Mouse (Mus musculus): ENCODE measurements at regions not wholly inside any gene's neighbourhood (a gene's known extent, or its start where the extent isn't known, plus 50 kb on each side); places are given as distances from the start of the nearest gene placed in this dataset.

DNA sequence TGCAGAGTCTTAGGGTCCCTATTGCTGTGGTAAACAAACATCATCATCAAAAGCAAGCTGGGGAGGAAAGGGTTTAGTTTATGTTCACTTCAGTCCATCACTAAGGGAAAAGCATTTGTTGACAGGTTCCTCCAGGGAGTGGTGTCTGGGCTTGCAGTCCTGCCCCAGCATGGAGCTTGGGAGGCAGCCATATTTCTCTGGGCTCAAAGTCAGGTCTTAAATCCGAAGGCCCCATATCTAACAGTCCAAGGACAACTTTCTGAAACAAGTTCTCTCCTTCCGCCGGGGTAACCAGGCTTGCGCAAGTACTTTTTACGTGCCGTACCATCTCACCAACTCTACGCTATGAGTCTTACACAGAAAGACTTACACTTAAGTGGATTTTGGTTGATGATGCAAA is 85.2 kb downstream of the Stk35 start:
- TF ChIP-seq CTCF (IDR thresholded peaks at IDR 0.05; ENCODE audit: low read depth), result no peak
- TF ChIP-seq EP300 (IDR thresholded peaks at IDR 0.05; ENCODE audit: low read depth), result no peak

Measured in heart, postnatal 0 days (tissue).